Mouse (Mus musculus): ENCODE measurements around the gene Iqch. TPM values are rescaled to one million over a fixed set of nuclear protein-coding genes. Genes with fewer than 3 reads are reported as not detected.

Iqch gene
- polyA plus RNA-seq, 1 experiment from 2014 or later = 0.53 TPM

- H3K9ac ChIP-seq = no peak overlapping the region
- H3K4me2 ChIP-seq = no peak overlapping the region
- no peaks in the 10 kb centered on the region for H3K36me3 ChIP-seq
- H3K4me1 ChIP-seq (replicated peaks) = peaks cover 55% of the 10 kb centered on the region
- H3K9me3 ChIP-seq = no peaks in the 10 kb centered on the region
- no peak overlapping the region for H3K27ac ChIP-seq (replicated peaks)
- 89% methylated on average over 2 of the region's 2 CpGs for WGBS
- no peaks in the 10 kb centered on the region for H3K27me3 ChIP-seq
- H3K4me3 ChIP-seq = no peak overlapping the region
- no peak for ATAC-seq (ENCODE audit: low read depth)
Observed at GRCm38 (mm10) chr9:63609776-63610175, 7.5 kb upstream of the Iqch start.

GRCm38 (mm10) chr9:63609246-63609645 is 7.0 kb upstream of the Iqch start:
- Histone ChIP-seq H3K27ac (replicated peaks) (no peak overlapping the region), H3K36me3 (no peaks in the 10 kb centered on the region), H3K27me3 (no peaks in the 10 kb centered on the region), H3K9ac (no peak overlapping the region), H3K4me1 (replicated peaks) (peaks cover 52% of the 10 kb centered on the region), H3K9me3 (no peaks in the 10 kb centered on the region), H3K4me3 (no peak overlapping the region), H3K4me2 (no peak overlapping the region)
- ATAC-seq (ENCODE audit: low read depth) = no peak
- 75% methylated on average over 8 of the region's 8 CpGs for WGBS

GRCm38 (mm10) chr9:63608006-63608405 is 5.7 kb upstream of the Iqch start:
- ATAC-seq (ENCODE audit: low read depth) = no peak
- H3K4me2 ChIP-seq = no peak overlapping the region
- H3K36me3 ChIP-seq = no peaks in the 10 kb centered on the region
- WGBS = 89% methylated on average over 6 of the region's 6 CpGs
- H3K9ac ChIP-seq = no peak overlapping the region
- H3K4me3 ChIP-seq = no peak overlapping the region
- H3K9me3 ChIP-seq = no peaks in the 10 kb centered on the region
- no peak overlapping the region for H3K27ac ChIP-seq (replicated peaks)
- peaks cover 52% of the 10 kb centered on the region for H3K4me1 ChIP-seq (replicated peaks)
- H3K27me3 ChIP-seq = no peaks in the 10 kb centered on the region

- Histone ChIP-seq H3K9me3 (no peaks in the 10 kb centered on the region), H3K27ac (replicated peaks) (no peak overlapping the region), H3K27me3 (no peaks in the 10 kb centered on the region), H3K4me3 (no peak overlapping the region), H3K36me3 (no peaks in the 10 kb centered on the region), H3K4me2 (no peak overlapping the region), H3K9ac (no peak overlapping the region), H3K4me1 (replicated peaks) (peaks cover 43% of the 10 kb centered on the region)
- WGBS = 80% methylated on average over 2 of the region's 2 CpGs
- ATAC-seq (ENCODE audit: low read depth) = no peak
Observed at GRCm38 (mm10) chr9:63606594-63606993, 4.3 kb upstream of the Iqch start.

GRCm38 (mm10) chr9:63603849-63604248 is 1.6 kb upstream of the Iqch start:
- H3K9me3 ChIP-seq = no peaks in the 10 kb centered on the region
- peak overlapping the region; percentile 80 for H3K4me2 ChIP-seq
- H3K27me3 ChIP-seq = no peaks in the 10 kb centered on the region
- H3K4me3 ChIP-seq = no peak overlapping the region
- H3K9ac ChIP-seq = 0 out of 2 replicates have a peak overlapping the region, but pooled peaks have one; percentile 5
- 69% methylated on average over 6 of the region's 6 CpGs for WGBS
- H3K4me1 ChIP-seq (replicated peaks) = peaks cover 20% of the 10 kb centered on the region
- no peak overlapping the region for H3K27ac ChIP-seq (replicated peaks)
- no peaks in the 10 kb centered on the region for H3K36me3 ChIP-seq
- ATAC-seq (ENCODE audit: low read depth) = no peak

GRCm38 (mm10) chr9:63596660-63597059 is 5.6 kb downstream of the Iqch start:
- ATAC-seq (ENCODE audit: low read depth) = no peak

GRCm38 (mm10) chr9:63595652-63596051 is 6.6 kb downstream of the Iqch start:
- 84% methylated on average over 8 of the region's 8 CpGs for WGBS
- no peak overlapping the region for H3K27ac ChIP-seq (replicated peaks)
- H3K9ac ChIP-seq = no peak overlapping the region
- no peaks in the 10 kb centered on the region for H3K36me3 ChIP-seq
- H3K4me2 ChIP-seq = no peak overlapping the region
- no peaks in the 10 kb centered on the region for H3K9me3 ChIP-seq
- no peaks in the 10 kb centered on the region for H3K27me3 ChIP-seq
- no peak for ATAC-seq (ENCODE audit: low read depth)
- H3K4me3 ChIP-seq = no peak overlapping the region
- H3K4me1 ChIP-seq (replicated peaks) = 0 out of 2 replicates have a peak, but pooled peaks cover 8% of the 10 kb centered on the region

More at GRCm38 (mm10) chr9:63596660-63597059, 5.6 kb downstream of the Iqch start:
- Histone ChIP-seq H3K9me3 (no peaks in the 10 kb centered on the region), H3K4me1 (replicated peaks) (0 out of 2 replicates have a peak, but pooled peaks cover 8% of the 10 kb centered on the region), H3K9ac (no peak overlapping the region), H3K4me3 (no peak overlapping the region), H3K36me3 (no peaks in the 10 kb centered on the region), H3K27me3 (no peaks in the 10 kb centered on the region), H3K4me2 (no peak overlapping the region), H3K27ac (replicated peaks) (no peak overlapping the region)
- WGBS = 84% methylated on average over 9 of the region's 9 CpGs

GRCm38 (mm10) chr9:63595032-63595431 is 7.3 kb downstream of the Iqch start:
- H3K27me3 ChIP-seq = no peaks in the 10 kb centered on the region
- no peak overlapping the region for H3K4me2 ChIP-seq
- no peak overlapping the region for H3K4me3 ChIP-seq
- ATAC-seq (ENCODE audit: low read depth) = no peak
- 100% methylated on average over 1 of the region's 1 CpGs for WGBS
- H3K36me3 ChIP-seq = no peaks in the 10 kb centered on the region
- no peaks in the 10 kb centered on the region for H3K9me3 ChIP-seq
- no peak overlapping the region for H3K9ac ChIP-seq
- H3K27ac ChIP-seq (replicated peaks) = no peak overlapping the region
- 0 out of 2 replicates have a peak, but pooled peaks cover 8% of the 10 kb centered on the region for H3K4me1 ChIP-seq (replicated peaks)

GRCm38 (mm10) chr9:63591661-63592256 is 10.5 kb downstream of the Iqch start:
- 87% methylated on average over 8 of the region's 8 CpGs for WGBS
- H3K27me3 ChIP-seq = no peaks in the 10 kb centered on the region
- H3K36me3 ChIP-seq = no peaks in the 10 kb centered on the region
- H3K4me1 ChIP-seq (replicated peaks) = 0 out of 2 replicates have a peak, but pooled peaks cover 8% of the 10 kb centered on the region
- H3K9me3 ChIP-seq = peaks cover 5% of the 10 kb centered on the region; the same call in 1 of the 2 replicates
- H3K4me3 ChIP-seq = no peak overlapping the region
- H3K4me2 ChIP-seq = no peak overlapping the region
- H3K9ac ChIP-seq = no peak overlapping the region
- no peak for ATAC-seq (ENCODE audit: low read depth)
- H3K27ac ChIP-seq (replicated peaks) = no peak overlapping the region

- Histone ChIP-seq H3K9ac (no peak overlapping the region), H3K36me3 (no peaks in the 10 kb centered on the region), H3K4me2 (no peak overlapping the region), H3K27ac (replicated peaks) (no peak overlapping the region), H3K4me3 (no peak overlapping the region), H3K27me3 (no peaks in the 10 kb centered on the region), H3K4me1 (replicated peaks) (0 out of 2 replicates have a peak, but pooled peaks cover 7% of the 10 kb centered on the region), H3K9me3 (peaks cover 13% of the 10 kb centered on the region)
- 97% methylated on average over 4 of the region's 4 CpGs for WGBS
- no peak for ATAC-seq (ENCODE audit: low read depth)
Observed at GRCm38 (mm10) chr9:63590592-63590991, 11.7 kb downstream of the Iqch start.

- Histone ChIP-seq H3K9ac (no peak overlapping the region), H3K4me1 (replicated peaks) (no peaks in the 10 kb centered on the region), H3K27me3 (no peaks in the 10 kb centered on the region), H3K4me2 (no peak overlapping the region), H3K9me3 (peaks cover 13% of the 10 kb centered on the region), H3K4me3 (no peak overlapping the region), H3K36me3 (no peaks in the 10 kb centered on the region), H3K27ac (replicated peaks) (no peak overlapping the region)
- no peak for ATAC-seq (ENCODE audit: low read depth)
- WGBS = 65% methylated on average over 6 of the region's 6 CpGs
Observed at GRCm38 (mm10) chr9:63589209-63589608, 13.1 kb downstream of the Iqch start.

- Histone ChIP-seq H3K4me3 (no peak overlapping the region), H3K9me3 (peaks cover 13% of the 10 kb centered on the region), H3K4me2 (no peak overlapping the region), H3K27me3 (no peaks in the 10 kb centered on the region), H3K36me3 (no peaks in the 10 kb centered on the region), H3K4me1 (replicated peaks) (no peaks in the 10 kb centered on the region), H3K27ac (replicated peaks) (no peak overlapping the region), H3K9ac (no peak overlapping the region)
- ATAC-seq (ENCODE audit: low read depth) = no peak
- WGBS = 90% methylated on average over 6 of the region's 6 CpGs
Observed at GRCm38 (mm10) chr9:63585251-63585650, 17.0 kb downstream of the Iqch start.

GRCm38 (mm10) chr9:63581778-63582177 is 20.5 kb downstream of the Iqch start:
- Histone ChIP-seq H3K27ac (replicated peaks) (no peak overlapping the region), H3K36me3 (no peaks in the 10 kb centered on the region), H3K4me3 (no peak overlapping the region), H3K9me3 (peaks cover 9% of the 10 kb centered on the region), H3K4me2 (no peak overlapping the region), H3K27me3 (no peaks in the 10 kb centered on the region), H3K4me1 (replicated peaks) (no peaks in the 10 kb centered on the region), H3K9ac (no peak overlapping the region)
- ATAC-seq (ENCODE audit: low read depth) = no peak
- WGBS = 86% methylated on average over 4 of the region's 4 CpGs
